Mouse (Mus musculus): ENCODE results near the gene Ppp1r9a. TPM values are rescaled to one million over a fixed set of nuclear protein-coding genes. Genes with fewer than 3 reads are reported as not detected.

The Ppp1r9a gene
- polyA plus RNA-seq, 2 experiments: 18.9 to 33.8 TPM

GRCm38 (mm10) chr6:5037225-5037624 lies 134.5 kb downstream of the Ppp1r9a start:
- no peaks in the 10 kb centered on the region for H3K27me3 ChIP-seq (ENCODE audit: control insufficient read depth, insufficient read depth, low read length)
- TF ChIP-seq POLR2A (IDR thresholded peaks at IDR 0.05; ENCODE audit: borderline replicate concordance, extremely low read depth, insufficient read depth, insufficient read length): no peak
- H3K36me3 ChIP-seq (ENCODE audit: control insufficient read depth, insufficient read depth, low read length): no peaks in the 10 kb centered on the region
- H3K27ac ChIP-seq (replicated peaks; ENCODE audit: low read depth, low read length): no peak overlapping the region
- H3K9me3 ChIP-seq (ENCODE audit: control insufficient read depth, low read length): no peaks in the 10 kb centered on the region
- H3K4me1 ChIP-seq (ENCODE audit: control insufficient read depth, insufficient read depth, low read length): no peaks in the 10 kb centered on the region
- no peak overlapping the region for H3K4me3 ChIP-seq (replicated peaks; ENCODE audit: low read length)
- H3K9ac ChIP-seq (ENCODE audit: low read depth, low read length, severe bottlenecking): no peak overlapping the region
- ATAC-seq (ENCODE audit: low FRiP score, low read depth) (no peak), DNase-seq (ENCODE audit: low spot score) (no peak)
- 79% methylated on average over 4 of the region's 4 CpGs for WGBS
- H3K4me2 ChIP-seq (replicated peaks; ENCODE audit: low read depth, low read length, severe bottlenecking): no peak overlapping the region

- Histone ChIP-seq H3K36me3 (ENCODE audit: control insufficient read depth, insufficient read depth, low read length) (no peaks in the 10 kb centered on the region), H3K9ac (ENCODE audit: low read depth, low read length, severe bottlenecking) (no peak overlapping the region), H3K9me3 (ENCODE audit: control insufficient read depth, low read length) (no peaks in the 10 kb centered on the region), H3K4me3 (replicated peaks; ENCODE audit: low read length) (no peak overlapping the region), H3K4me2 (replicated peaks; ENCODE audit: low read depth, low read length, severe bottlenecking) (no peak overlapping the region), H3K27me3 (ENCODE audit: control insufficient read depth, insufficient read depth, low read length) (no peaks in the 10 kb centered on the region), H3K27ac (replicated peaks; ENCODE audit: low read depth, low read length) (no peak overlapping the region), H3K4me1 (ENCODE audit: control insufficient read depth, insufficient read depth, low read length) (no peaks in the 10 kb centered on the region)
- no peak for TF ChIP-seq POLR2A (IDR thresholded peaks at IDR 0.05; ENCODE audit: borderline replicate concordance, extremely low read depth, insufficient read depth, insufficient read length)
- ATAC-seq (ENCODE audit: low FRiP score, low read depth) (no peak), DNase-seq (ENCODE audit: low spot score) (no peak)
- 83% methylated on average over 2 of the region's 2 CpGs for WGBS
These were observed 135.5 kb downstream of the Ppp1r9a start for GRCm38 (mm10) chr6:5038140-5038749.

DNA sequence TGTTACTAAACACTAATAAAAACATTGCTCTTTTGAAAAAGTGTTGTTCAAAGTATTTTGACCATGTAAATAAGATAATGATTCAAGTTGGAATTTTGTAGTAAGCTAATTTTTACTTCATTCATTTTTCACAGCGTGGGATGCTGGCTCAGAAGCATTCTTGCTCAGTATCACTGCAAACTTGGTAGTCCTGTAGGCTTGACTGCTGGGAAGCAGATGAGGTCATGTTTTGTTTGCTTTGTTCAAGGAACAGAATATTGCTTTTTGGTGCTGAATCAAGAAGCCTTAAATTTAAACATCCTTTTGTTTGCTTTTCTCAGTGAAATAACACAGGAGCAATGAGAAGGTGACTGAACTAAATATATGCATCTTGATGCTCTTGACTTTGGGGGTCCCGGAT lies 136.6 kb downstream of the Ppp1r9a start:
- no peak overlapping the region for H3K9ac ChIP-seq (ENCODE audit: low read depth, low read length, severe bottlenecking)
- H3K27me3 ChIP-seq (ENCODE audit: control insufficient read depth, insufficient read depth, low read length): no peaks in the 10 kb centered on the region
- no peaks in the 10 kb centered on the region for H3K36me3 ChIP-seq (ENCODE audit: control insufficient read depth, insufficient read depth, low read length)
- no peak for TF ChIP-seq POLR2A (IDR thresholded peaks at IDR 0.05; ENCODE audit: borderline replicate concordance, extremely low read depth, insufficient read depth, insufficient read length)
- H3K4me1 ChIP-seq (ENCODE audit: control insufficient read depth, insufficient read depth, low read length): no peaks in the 10 kb centered on the region
- no peak overlapping the region for H3K4me2 ChIP-seq (replicated peaks; ENCODE audit: low read depth, low read length, severe bottlenecking)
- H3K9me3 ChIP-seq (ENCODE audit: control insufficient read depth, low read length): no peaks in the 10 kb centered on the region
- DNase-seq (ENCODE audit: low spot score) (no peak), ATAC-seq (ENCODE audit: low FRiP score, low read depth) (no peak)
- no peak overlapping the region for H3K4me3 ChIP-seq (replicated peaks; ENCODE audit: low read length)
- 89% methylated on average over 2 of the region's 2 CpGs for WGBS
- no peak overlapping the region for H3K27ac ChIP-seq (replicated peaks; ENCODE audit: low read depth, low read length)

GRCm38 (mm10) chr6:5045854-5046253 lies 143.1 kb downstream of the Ppp1r9a start:
- Histone ChIP-seq H3K4me2 (replicated peaks; ENCODE audit: low read depth, low read length, severe bottlenecking) (no peak overlapping the region), H3K9ac (ENCODE audit: low read depth, low read length, severe bottlenecking) (no peak overlapping the region), H3K36me3 (ENCODE audit: control insufficient read depth, insufficient read depth, low read length) (peaks cover 5% of the 10 kb centered on the region; the same call in 1 of the 2 replicates), H3K27me3 (ENCODE audit: control insufficient read depth, insufficient read depth, low read length) (no peaks in the 10 kb centered on the region), H3K4me3 (replicated peaks; ENCODE audit: low read length) (no peak overlapping the region), H3K4me1 (ENCODE audit: control insufficient read depth, insufficient read depth, low read length) (no peaks in the 10 kb centered on the region), H3K9me3 (ENCODE audit: control insufficient read depth, low read length) (no peaks in the 10 kb centered on the region), H3K27ac (replicated peaks; ENCODE audit: low read depth, low read length) (no peak overlapping the region)
- DNase-seq (ENCODE audit: low spot score) (no peak), ATAC-seq (ENCODE audit: low FRiP score, low read depth) (no peak)
- 90% methylated on average over 6 of the region's 6 CpGs for WGBS
- TF ChIP-seq POLR2A (IDR thresholded peaks at IDR 0.05; ENCODE audit: borderline replicate concordance, extremely low read depth, insufficient read depth, insufficient read length): no peak

- H3K4me2 ChIP-seq (replicated peaks; ENCODE audit: low read depth, low read length, severe bottlenecking): no peak overlapping the region
- no peaks in the 10 kb centered on the region for H3K4me1 ChIP-seq (ENCODE audit: control insufficient read depth, insufficient read depth, low read length)
- peaks cover 5% of the 10 kb centered on the region; the same call in 1 of the 2 replicates for H3K36me3 ChIP-seq (ENCODE audit: control insufficient read depth, insufficient read depth, low read length)
- no peak for DNase-seq (ENCODE audit: low spot score)
- no peak overlapping the region for H3K9ac ChIP-seq (ENCODE audit: low read depth, low read length, severe bottlenecking)
- no peak for TF ChIP-seq POLR2A (IDR thresholded peaks at IDR 0.05; ENCODE audit: borderline replicate concordance, extremely low read depth, insufficient read depth, insufficient read length)
- H3K27me3 ChIP-seq (ENCODE audit: control insufficient read depth, insufficient read depth, low read length): no peaks in the 10 kb centered on the region
- WGBS: 84% methylated on average over 3 of the region's 3 CpGs
- ATAC-seq (ENCODE audit: low FRiP score, low read depth): no peak
- H3K9me3 ChIP-seq (ENCODE audit: control insufficient read depth, low read length): no peaks in the 10 kb centered on the region
- H3K27ac ChIP-seq (replicated peaks; ENCODE audit: low read depth, low read length): no peak overlapping the region
- H3K4me3 ChIP-seq (replicated peaks; ENCODE audit: low read length): no peak overlapping the region
These were observed 145.3 kb downstream of the Ppp1r9a start for GRCm38 (mm10) chr6:5048025-5048424.
